Mouse (Mus musculus): Measurements from ENCODE around the gene Fig4. TPM values are rescaled to one million over a fixed set of nuclear protein-coding genes. Genes with fewer than 3 reads are reported as not detected.

Fig4 gene
- total RNA-seq, 1 experiment = 24.6 TPM

DNA sequence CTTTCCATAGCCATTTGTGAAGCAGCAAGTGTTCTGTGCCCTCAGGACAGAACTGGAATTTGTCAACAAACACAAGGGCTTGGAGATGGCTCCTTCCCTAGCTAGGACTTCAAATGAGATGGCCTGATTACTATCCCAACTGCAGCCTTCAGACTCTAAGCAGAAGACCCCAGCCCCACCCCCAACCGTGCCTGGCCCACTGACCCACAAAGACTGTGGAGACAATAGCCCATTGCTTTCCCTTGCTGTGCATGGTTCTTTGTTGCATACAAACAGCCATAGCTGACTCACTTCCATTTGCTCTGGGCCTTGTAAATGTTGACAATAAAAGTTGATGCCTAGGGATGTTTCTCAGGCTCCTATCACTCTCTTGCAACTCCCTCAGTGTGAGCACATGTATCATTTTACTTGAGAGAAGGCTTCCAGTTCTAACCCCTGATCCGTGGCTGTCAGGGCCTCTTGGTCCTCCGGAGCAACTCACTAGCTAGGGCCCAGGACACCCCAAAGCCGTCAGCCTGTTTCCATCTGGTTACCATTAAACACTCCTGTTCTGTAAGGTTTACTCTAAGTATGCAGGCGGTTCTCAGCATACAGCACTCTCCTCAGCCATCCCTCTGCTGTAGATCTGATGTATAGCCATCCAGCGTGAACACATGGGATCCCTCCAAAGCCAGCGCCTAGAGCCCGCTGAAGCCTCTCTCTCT, 52.9 kb downstream of the Fig4 start:
- no peak overlapping the region for H3K9ac ChIP-seq (ENCODE audit: insufficient read depth, low read depth, low read length, poor library complexity, severe bottlenecking)
- peaks cover 11% of the 10 kb centered on the region; the same call in 1 of the 2 replicates for H3K36me3 ChIP-seq (ENCODE audit: control insufficient read depth, insufficient read depth, low read length, poor library complexity, severe bottlenecking)
- no peak overlapping the region for H3K27ac ChIP-seq (ENCODE audit: insufficient read depth, low read depth, low read length, poor library complexity, severe bottlenecking)
- no peaks in the 10 kb centered on the region for H3K4me1 ChIP-seq (ENCODE audit: control insufficient read depth in 2 of 2, insufficient read depth in 2 of 2, low read length in 2 of 2, poor library complexity in 1 of 2)
- no peaks in the 10 kb centered on the region for H3K9me3 ChIP-seq (ENCODE audit: control insufficient read depth, insufficient read depth, low read depth, low read length)
- in situ Hi-C loops (cut with MboI; ENCODE audit: low sequenced_read_pairs in 2 of 2, unreplicated experiment in 2 of 2) = no loop called here
- DNase-seq (ENCODE audit: low read depth, low spot score) = no peak
- TF ChIP-seq HCFC1 (IDR thresholded peaks at IDR 0.05; ENCODE audit: borderline replicate concordance, insufficient read depth, low read length) (no peak), ZC3H11A (IDR thresholded peaks at IDR 0.05; ENCODE audit: borderline replicate concordance, low read depth, low read length) (no peak), CHD2 (IDR thresholded peaks at IDR 0.05; ENCODE audit: low read depth, low read length) (no peak), MAFK (IDR thresholded peaks at IDR 0.05; ENCODE audit: insufficient read depth, low read depth, low read length) (no peak), ZNF384 (IDR thresholded peaks at IDR 0.05; ENCODE audit: low read depth, low read length) (no peak)
- H3K4me3 ChIP-seq (ENCODE audit: insufficient read depth in 1 of 2, low read depth in 1 of 2, low read length in 2 of 2, poor library complexity in 1 of 2, severe bottlenecking in 1 of 2) = no peak overlapping the region

DNA sequence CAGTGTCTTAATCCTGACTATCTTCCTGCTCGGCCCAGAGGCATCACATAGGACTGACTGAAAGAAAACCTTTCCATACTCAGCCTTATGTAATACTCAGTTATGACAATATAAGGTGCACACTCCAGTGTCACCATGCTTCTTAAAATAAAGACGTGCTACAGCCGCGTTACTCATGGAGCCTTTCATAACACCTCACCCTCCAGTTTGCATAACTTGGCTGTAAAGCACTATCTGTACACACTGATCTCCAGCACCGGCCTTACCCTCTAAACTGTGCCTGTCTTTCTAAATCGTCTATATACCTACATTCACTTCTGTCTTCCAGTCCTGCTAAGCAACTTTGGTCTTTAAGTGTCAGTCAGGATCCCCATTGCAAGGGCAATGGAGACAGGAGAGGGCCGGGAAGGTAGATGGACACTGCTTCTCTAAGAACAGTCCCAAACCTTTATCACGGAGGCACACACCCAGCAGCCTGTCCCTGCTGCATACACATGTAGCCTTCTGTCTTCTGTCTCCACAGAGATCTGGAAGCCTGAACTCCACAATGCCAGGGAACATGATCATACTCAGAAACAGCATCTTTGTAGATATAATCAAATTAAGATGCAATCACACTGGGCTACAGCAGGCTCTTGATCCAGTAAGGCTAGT, 53.9 kb downstream of the Fig4 start:
- DNase-seq (ENCODE audit: low read depth, low spot score) = no peak
- Histone ChIP-seq H3K9ac (ENCODE audit: insufficient read depth, low read depth, low read length, poor library complexity, severe bottlenecking) (no peak overlapping the region), H3K4me1 (ENCODE audit: control insufficient read depth in 2 of 2, insufficient read depth in 2 of 2, low read length in 2 of 2, poor library complexity in 1 of 2) (no peaks in the 10 kb centered on the region), H3K27ac (ENCODE audit: insufficient read depth, low read depth, low read length, poor library complexity, severe bottlenecking) (no peak overlapping the region), H3K4me3 (ENCODE audit: insufficient read depth in 1 of 2, low read depth in 1 of 2, low read length in 2 of 2, poor library complexity in 1 of 2, severe bottlenecking in 1 of 2) (no peak overlapping the region), H3K9me3 (ENCODE audit: control insufficient read depth, insufficient read depth, low read depth, low read length) (no peaks in the 10 kb centered on the region), H3K36me3 (ENCODE audit: control insufficient read depth, insufficient read depth, low read length, poor library complexity, severe bottlenecking) (peaks cover 11% of the 10 kb centered on the region; the same call in 1 of the 2 replicates)
- TF ChIP-seq ZNF384 (IDR thresholded peaks at IDR 0.05; ENCODE audit: low read depth, low read length) (no peak), CHD2 (IDR thresholded peaks at IDR 0.05; ENCODE audit: low read depth, low read length) (no peak), ZC3H11A (IDR thresholded peaks at IDR 0.05; ENCODE audit: borderline replicate concordance, low read depth, low read length) (no peak), HCFC1 (IDR thresholded peaks at IDR 0.05; ENCODE audit: borderline replicate concordance, insufficient read depth, low read length) (no peak), MAFK (IDR thresholded peaks at IDR 0.05; ENCODE audit: insufficient read depth, low read depth, low read length) (no peak)
- in situ Hi-C loops (cut with MboI; ENCODE audit: low sequenced_read_pairs in 2 of 2, unreplicated experiment in 2 of 2) = no loop called here

DNA sequence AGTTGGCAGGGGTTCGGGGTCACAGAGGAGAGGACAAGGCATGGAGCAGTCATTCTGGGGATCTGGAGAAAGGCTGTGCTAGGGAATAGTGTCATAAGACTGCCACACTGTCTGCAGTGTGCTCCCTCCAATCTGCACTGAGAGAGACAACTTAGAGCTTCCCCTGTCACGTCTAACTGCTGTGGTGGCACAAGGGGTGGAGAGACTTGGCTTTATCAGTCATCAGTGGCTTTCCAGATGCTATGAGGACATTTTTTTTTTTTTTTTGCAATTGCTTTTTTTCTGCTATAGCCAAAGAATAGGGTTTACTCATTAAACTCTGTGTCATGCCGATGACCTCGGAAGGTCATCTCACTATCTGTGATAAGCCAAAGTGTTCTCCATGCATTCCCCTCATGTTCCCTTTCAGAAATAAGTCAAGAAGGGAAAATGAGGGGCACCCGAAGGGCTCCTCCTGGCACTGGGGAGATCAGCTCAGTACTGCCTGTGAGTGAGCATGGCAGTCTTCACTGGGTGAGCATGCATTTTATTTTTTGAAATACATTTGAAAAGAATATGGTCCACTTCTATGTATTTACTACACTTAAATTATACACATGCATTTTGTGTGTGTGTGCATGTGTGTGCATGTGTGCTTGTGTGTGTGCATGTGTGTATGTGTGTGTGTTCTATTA, 55.1 kb downstream of the Fig4 start:
- Histone ChIP-seq H3K9me3 (ENCODE audit: control insufficient read depth, insufficient read depth, low read depth, low read length) (no peaks in the 10 kb centered on the region), H3K4me1 (ENCODE audit: control insufficient read depth in 2 of 2, insufficient read depth in 2 of 2, low read length in 2 of 2, poor library complexity in 1 of 2) (no peaks in the 10 kb centered on the region), H3K36me3 (ENCODE audit: control insufficient read depth, insufficient read depth, low read length, poor library complexity, severe bottlenecking) (peaks cover 12% of the 10 kb centered on the region; the same call in 1 of the 2 replicates), H3K9ac (ENCODE audit: insufficient read depth, low read depth, low read length, poor library complexity, severe bottlenecking) (no peak overlapping the region), H3K27ac (ENCODE audit: insufficient read depth, low read depth, low read length, poor library complexity, severe bottlenecking) (no peak overlapping the region), H3K4me3 (ENCODE audit: insufficient read depth in 1 of 2, low read depth in 1 of 2, low read length in 2 of 2, poor library complexity in 1 of 2, severe bottlenecking in 1 of 2) (no peak overlapping the region)
- no peak for DNase-seq (ENCODE audit: low read depth, low spot score)
- TF ChIP-seq CHD2 (IDR thresholded peaks at IDR 0.05; ENCODE audit: low read depth, low read length) = no peak
- TF ChIP-seq ZNF384 (IDR thresholded peaks at IDR 0.05; ENCODE audit: low read depth, low read length) = no peak
- TF ChIP-seq HCFC1 (IDR thresholded peaks at IDR 0.05; ENCODE audit: borderline replicate concordance, insufficient read depth, low read length) = no peak
- TF ChIP-seq ZC3H11A (IDR thresholded peaks at IDR 0.05; ENCODE audit: borderline replicate concordance, low read depth, low read length) = no peak
- in situ Hi-C loops (cut with MboI; ENCODE audit: low sequenced_read_pairs in 2 of 2, unreplicated experiment in 2 of 2) = no loop called here

DNA sequence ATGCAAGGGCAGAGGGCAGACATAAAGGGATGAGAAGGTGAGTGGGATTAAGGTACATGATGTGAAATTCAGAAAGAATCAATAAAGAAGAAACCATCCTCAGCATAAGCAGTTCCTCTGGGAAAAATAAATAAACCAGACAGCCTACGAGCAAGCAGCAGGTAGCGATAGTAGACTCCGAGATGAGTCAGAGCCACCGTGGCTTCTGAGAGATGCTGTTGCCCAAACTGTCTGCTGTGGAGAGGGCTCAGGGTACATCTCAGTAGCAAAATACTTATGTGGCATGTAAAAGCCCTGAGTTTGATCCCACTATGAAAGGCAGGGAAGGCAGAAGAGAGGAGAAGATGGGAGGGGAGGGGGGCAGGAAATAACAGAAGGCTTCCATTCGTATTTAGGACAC, 56.9 kb downstream of the Fig4 start:
- H3K27ac ChIP-seq (ENCODE audit: insufficient read depth, low read depth, low read length, poor library complexity, severe bottlenecking) = no peak overlapping the region
- no peak overlapping the region for H3K4me3 ChIP-seq (ENCODE audit: insufficient read depth in 1 of 2, low read depth in 1 of 2, low read length in 2 of 2, poor library complexity in 1 of 2, severe bottlenecking in 1 of 2)
- in situ Hi-C loops (cut with MboI; ENCODE audit: low sequenced_read_pairs in 2 of 2, unreplicated experiment in 2 of 2) = no loop called here
- H3K4me1 ChIP-seq (ENCODE audit: control insufficient read depth in 2 of 2, insufficient read depth in 2 of 2, low read length in 2 of 2, poor library complexity in 1 of 2) = peaks cover 0 to under 1% of the 10 kb centered on the region in 2 experiments; a peak in 1 of 4 replicates
- H3K9me3 ChIP-seq (ENCODE audit: control insufficient read depth, insufficient read depth, low read depth, low read length) = no peaks in the 10 kb centered on the region
- no peak for DNase-seq (ENCODE audit: low read depth, low spot score)
- no peak for TF ChIP-seq ZNF384 (IDR thresholded peaks at IDR 0.05; ENCODE audit: low read depth, low read length)
- no peak for TF ChIP-seq ZC3H11A (IDR thresholded peaks at IDR 0.05; ENCODE audit: borderline replicate concordance, low read depth, low read length)
- no peak for TF ChIP-seq MAFK (IDR thresholded peaks at IDR 0.05; ENCODE audit: insufficient read depth, low read depth, low read length)
- no peak for TF ChIP-seq HCFC1 (IDR thresholded peaks at IDR 0.05; ENCODE audit: borderline replicate concordance, insufficient read depth, low read length)
- TF ChIP-seq CHD2 (IDR thresholded peaks at IDR 0.05; ENCODE audit: low read depth, low read length) = no peak
- H3K36me3 ChIP-seq (ENCODE audit: control insufficient read depth, insufficient read depth, low read length, poor library complexity, severe bottlenecking) = peaks cover 8% of the 10 kb centered on the region; the same call in 1 of the 2 replicates
- H3K9ac ChIP-seq (ENCODE audit: insufficient read depth, low read depth, low read length, poor library complexity, severe bottlenecking) = no peak overlapping the region
